Mouse (Mus musculus): ENCODE measurements around the gene Chchd3. TPM values are rescaled to one million over a fixed set of nuclear protein-coding genes. Genes with fewer than 3 reads are reported as not detected.

The Chchd3 gene
- total RNA-seq, 1 experiment from 2014 or later = 148 TPM

DNA sequence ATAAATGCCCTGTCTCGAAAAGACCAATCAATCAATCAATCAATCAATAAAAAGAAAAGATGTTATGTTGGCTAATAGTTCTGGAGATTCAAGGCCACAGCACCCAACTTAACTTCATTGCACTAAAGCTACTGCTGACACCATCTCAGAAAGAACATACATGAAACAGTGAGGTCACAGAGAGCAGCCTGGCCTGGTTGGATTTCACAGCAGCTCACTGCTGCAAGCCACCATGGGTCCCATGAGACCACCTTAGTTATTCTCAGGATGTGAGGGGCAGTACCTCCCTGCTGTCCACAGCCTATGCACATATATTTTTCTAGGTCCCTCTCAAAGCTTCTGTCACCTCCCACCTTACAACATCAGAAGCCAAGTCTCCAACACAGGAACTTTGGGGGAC lies 57.1 kb downstream of the Chchd3 start:
- no peak for DNase-seq

DNA sequence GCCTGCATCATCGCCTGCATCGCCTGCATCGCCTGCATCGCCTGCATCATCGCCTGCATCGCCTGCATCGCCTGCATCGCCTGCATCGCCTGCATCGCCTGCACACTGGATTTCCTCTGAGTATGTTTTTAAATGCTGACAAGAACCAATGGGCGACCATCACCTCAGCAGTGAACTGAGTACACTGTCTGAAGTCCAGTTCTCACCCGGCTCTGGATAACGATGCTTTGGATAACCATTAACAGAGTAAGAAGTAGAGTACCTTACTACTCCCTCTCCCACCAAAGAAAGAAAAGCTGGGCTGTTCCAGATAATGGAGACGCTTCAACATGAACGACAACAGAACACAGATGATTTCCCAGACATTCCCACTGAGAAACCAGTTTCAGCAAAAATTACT lies 58.8 kb downstream of the Chchd3 start:
- no peak for DNase-seq

DNA sequence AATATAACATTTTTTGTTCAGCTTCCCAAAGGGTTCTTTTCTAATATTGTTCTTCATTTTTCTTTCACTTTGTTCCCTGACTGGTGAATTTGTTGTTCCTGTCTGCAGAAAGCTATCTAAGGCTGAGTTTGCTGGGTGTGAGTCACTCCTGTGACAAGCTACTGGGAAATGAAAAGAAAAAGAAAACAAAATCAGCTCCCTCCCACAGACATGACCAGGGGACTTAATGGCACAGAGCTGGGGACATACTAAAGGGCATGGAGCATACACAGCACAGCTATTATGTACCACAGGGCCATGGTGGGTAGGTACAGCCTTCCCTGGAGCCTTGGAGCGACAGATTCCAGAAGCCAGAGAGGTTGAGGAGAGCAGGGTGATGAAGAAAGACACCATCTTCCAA lies 63.5 kb downstream of the Chchd3 start:
- DNase-seq = no peak

DNA sequence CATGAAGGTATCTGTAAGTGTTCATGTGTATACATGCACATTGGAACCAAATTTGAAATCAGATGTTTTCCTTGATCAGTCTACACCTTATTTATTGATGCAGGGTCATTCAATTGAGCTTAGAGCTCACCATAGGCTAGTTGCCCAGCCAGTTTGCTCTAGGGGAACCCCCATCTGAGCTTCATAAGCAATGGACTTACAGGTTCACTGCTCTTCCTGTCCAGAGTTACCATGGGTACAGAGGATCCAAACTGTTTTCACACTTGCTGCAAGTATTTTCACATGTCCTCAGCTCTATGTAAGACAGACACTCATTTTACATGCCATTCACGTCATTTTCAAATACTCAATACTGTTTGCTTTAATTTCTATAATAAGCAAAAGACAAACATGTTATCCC lies 66.2 kb downstream of the Chchd3 start:
- no peak for DNase-seq

DNA sequence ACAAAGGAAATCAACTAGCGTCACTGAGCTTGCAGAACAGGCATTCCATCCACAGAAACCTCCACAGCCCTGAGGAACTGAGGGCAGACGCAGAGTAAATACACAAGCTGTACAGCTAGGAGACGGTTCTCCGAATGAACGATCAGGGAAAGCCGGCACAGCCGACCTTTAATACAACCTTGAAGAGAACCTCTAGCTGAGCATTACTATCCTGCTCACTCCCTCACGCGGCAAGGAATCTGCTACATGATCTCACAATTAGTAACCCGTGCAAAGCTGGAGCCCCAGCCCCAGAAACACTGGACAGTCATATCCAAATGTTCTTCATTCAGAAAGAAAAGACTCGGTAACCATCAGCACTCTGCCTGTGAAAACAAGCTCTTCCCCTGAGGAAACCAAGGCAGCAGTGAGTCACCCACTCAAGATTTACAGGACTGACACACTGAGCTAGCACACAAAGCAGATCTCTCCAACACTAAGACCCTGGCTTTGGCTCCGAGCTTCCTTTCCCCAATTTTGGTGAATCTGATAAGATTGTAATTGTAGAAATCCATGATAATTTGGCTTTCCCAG lies 69.9 kb downstream of the Chchd3 start:
- DNase-seq = peak; percentile 8

DNA sequence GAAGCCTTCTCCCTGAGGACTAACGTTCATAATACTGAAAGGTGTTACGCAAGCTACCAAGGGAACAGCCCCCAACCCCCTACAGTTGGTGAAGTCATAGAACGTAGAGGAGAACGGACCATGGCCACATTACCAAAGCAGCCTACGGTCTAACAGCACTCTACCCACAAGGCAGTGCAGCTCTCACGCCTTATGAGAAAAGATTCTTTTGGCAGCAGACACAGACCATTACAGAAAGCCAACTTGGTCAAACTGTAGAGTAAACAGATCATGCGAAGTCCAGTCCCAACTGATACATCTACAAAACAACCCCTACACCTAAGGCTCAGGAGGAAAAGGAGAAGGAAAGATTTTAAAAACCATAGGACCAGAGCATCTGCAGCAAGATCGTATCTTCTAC lies 71.5 kb downstream of the Chchd3 start:
- DNase-seq = no peak

DNA sequence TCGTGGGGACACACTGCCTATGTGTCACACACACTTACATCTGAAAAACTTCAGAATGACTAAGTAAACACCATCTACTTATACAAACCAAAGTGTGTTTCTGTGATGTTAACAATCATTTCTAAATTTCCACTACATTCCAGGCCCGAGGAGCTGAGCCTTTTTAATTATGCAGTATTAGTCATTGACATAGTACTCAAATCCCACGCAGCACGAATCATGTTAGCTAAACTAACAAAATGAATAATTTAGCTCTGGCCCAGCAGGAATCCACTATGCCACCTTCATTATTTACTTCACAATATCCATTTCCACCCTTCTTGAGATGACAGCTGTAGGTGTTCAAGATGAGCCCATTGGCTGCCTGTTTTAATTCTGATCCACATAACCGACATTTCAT lies 76.2 kb downstream of the Chchd3 start:
- DNase-seq = no peak

DNA sequence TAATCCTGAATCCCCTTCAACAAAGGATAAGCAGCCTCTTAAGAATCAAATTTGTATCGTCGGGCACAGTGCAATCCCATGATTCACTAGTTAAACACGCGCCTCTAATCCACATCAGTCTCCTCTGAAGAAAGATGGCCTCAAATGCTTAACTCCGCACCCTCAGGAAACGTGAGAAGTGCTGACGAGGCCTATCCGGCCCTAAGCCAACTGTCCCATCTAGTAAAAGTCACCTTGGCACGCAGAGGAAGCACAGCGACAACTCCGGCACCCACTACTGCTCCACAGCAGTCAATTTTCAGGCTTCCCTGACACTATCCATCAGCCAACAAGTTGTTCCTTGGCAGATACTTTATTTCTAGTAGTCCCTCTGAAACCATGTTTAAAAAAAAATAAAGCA lies 78.8 kb downstream of the Chchd3 start:
- no peak for DNase-seq

DNA sequence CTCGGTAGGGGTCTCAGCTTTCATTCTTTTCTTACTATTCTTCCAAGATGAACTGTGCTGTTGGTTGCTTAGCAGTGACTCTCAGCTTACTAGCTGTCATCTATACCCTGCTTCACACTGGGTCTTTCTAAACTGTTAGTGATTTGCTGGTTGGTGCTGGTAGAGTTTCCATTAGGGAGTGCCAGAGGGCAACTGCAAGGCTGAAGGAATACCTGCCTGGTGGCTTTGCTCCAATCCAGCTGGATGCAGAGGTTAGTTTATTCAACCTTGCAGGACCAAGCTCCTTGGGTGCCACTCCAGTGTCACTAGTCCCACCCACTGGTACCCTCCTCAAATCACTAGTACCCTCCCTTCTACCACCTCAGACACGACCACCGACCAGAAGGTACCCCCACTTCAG lies 81.2 kb downstream of the Chchd3 start:
- no peak for DNase-seq

DNA sequence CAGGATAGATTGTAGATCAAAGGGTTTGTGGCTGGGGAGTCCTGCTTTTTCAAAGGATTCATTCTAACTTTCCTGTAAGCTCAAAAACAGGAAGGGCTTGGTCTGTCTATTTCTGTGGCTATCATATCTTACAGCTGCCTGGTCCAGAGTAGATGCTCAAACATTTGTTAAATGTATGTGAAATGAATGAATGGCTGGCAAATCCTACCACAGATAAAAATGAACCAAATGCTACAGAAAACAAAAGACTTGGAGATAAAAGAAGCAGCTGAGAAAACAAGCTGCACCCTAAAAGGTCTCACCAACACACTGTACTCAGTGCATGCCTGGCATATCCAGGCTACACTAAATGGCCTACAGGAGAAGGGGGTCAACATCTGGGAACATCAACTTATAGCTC lies 88.1 kb downstream of the Chchd3 start:
- no peak for DNase-seq

DNA sequence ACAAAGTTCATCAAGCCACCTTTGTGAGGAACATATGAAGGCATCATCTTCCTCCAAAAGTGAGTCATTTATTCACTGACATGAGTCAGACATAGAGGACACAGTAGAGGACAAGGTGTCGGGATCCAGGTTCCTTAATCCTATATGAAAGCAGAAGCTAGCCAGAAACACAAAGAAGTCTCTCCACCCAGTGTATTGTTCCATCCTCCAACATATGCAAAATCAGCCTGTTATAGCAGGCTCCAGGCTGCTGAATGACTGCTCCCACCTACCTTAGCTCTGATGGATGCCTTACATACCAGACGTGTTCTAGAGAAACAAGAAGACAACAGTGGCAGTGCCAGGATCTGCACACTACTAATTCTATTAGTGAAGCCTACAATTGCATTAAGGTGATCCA lies 91.1 kb downstream of the Chchd3 start:
- no peak for DNase-seq

DNA sequence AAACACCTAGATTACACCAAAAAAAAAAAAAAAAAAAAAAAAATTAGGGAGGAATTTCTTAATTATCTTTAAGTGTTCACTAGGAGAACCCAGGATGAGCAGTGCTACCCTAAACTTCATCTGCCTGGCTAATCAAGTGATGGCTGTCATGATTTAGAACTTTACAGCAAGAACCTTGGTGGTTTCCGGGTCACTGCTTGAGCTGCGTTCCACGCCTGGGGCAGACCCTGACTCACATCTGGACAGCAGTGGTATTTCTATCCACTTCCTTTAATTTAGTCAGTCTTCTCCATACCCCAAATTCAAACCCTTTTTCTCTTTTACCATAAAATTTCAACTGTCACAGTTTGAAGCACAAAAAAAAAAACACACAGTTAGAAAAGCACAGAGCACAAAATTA lies 98.0 kb downstream of the Chchd3 start:
- DNase-seq = no peak

DNA sequence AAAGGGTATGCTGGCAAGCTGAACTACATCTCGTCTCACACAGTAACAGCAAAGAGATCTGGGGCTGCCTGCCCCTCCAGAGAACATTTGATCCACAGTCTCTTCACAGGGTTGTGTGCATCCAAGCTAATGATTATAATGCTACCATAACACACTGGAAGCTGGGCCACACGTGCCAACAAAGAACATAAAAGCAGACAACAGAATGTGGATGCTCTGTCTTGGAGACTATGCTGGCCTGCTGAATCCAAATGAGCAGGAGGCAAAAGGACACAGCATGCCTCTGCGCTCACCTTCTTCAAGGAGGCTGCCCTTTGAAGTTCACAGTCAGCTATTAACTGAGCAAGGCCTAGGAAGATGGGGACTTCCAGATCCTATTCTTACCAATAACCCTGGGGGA lies 98.6 kb downstream of the Chchd3 start:
- no peak for DNase-seq

DNA sequence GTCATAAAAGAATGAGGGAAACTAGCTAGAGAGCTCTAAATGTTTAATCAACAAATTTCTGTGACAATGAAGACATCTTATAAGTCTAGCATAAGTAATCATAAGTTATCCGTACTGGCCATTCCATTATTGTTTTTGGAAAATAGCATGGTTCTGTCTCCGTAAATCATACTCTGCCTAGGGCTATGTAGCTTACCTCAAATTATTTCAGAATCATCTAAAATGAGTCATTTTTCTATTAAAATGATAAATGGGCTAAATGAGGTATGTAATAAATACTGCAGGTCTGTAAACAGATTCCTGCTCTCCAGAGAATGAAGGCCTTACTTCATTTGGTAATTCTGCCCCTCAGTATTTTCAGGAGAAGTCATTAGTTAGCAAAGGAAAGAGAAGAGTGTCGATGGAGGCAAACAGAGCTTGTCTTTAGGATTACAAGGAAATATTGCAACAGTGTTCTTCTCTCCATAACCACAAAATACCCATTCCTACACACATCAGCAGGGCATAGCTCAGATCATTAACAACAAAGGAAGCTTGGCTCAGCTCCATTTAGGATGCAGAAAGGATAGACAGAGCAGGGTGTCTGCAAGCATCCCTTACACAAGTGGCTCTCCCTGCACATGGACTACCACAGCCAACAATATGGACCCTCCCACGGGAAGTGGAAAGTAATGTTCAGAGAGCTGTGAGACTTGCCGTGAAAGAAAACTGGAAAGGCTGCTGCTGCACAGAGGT lies 100.1 kb downstream of the Chchd3 start:
- DNase-seq = no peak

DNA sequence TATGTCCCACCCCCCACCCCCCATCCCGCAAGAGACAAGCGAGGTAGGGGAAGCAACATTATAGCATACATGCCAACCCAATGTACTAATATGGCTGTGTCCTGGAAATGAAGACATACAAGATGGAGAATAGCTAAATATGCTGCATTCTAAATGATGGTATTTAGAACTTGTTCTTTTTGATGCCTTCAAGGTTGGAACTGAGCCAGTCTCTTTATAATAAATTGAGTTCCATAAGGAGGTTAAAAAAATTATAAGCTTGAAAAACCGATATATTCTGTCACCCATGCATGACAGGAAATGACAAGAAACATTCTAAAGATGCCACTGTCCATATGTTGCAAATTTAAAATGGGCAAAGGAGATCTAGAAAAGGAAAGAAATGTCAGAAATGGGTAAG lies 104.6 kb downstream of the Chchd3 start:
- DNase-seq = no peak

DNA sequence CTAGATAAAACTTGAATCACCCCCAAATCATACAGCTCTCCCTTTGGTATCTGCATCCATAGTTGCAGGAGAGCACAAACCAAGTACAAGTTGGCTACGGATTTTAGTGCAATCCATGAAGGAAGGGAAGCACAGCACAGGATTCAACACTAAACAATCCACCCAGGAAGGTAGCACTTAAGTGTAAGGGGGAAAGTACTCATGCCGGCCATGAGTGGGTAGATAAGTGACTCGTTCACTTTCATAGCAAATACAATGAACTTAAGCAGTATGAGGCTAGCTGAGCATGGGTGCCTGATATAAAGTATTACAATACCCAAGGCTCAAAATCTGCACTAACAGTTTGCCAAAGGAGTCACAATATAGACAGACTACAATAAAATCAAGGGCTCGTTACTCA lies 109.1 kb downstream of the Chchd3 start:
- DNase-seq = no peak

DNA sequence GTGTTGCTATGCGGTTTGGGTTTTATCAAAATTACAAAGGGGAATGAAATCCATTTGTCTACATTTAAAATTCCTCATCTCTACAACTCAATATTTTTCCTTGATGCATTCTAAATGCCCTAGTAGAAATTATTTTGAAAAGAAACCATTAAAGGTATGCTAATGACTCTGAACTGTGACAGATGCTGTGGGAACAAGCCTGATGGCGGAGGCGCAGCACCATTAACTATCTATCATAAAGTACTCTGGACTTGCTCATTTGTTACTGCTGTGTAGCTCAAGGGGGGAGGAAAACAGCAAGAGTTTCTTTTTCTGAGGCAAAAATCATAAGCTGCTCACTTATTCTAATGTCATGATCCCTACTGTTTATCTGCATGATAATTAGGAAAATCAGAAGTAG lies 110.4 kb downstream of the Chchd3 start:
- no peak for DNase-seq

DNA sequence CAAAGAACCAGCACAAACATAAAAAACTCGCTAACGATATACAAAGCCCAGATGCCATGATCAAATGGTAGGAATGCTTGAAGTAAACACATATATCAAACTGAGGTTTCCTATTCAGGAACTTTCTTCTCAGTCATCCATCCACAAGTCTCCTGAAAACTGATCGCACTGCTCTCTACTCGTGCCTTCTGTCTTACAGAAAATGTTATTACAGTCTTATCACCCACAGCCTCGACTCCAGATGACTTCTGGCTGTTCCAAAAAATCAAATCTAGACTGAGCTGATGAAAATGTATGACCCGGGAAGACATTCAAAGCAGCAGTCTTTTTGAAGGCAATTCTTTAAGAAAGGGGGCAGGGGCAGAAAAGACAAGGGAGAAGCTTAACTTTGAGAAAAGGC lies 112.8 kb downstream of the Chchd3 start:
- no peak for DNase-seq

DNA sequence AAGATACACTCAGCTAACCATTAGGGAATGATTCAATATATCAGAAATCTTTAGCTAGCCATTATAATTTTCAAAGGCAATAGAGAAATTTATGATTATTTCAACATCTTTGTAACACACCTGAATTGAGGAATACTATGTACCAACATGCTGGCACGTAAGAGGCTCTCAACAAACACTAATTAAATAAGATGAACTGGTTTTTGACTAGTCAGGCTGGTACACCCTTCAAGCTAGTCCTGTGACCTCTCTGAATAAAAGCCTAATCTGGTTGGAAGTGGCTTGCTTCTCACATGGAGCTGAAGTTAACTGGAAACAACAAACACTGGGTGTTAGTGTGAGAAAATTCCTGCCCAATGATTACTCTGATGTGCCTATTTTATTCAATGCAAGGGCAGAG lies 115.1 kb downstream of the Chchd3 start:
- no peak for DNase-seq

DNA sequence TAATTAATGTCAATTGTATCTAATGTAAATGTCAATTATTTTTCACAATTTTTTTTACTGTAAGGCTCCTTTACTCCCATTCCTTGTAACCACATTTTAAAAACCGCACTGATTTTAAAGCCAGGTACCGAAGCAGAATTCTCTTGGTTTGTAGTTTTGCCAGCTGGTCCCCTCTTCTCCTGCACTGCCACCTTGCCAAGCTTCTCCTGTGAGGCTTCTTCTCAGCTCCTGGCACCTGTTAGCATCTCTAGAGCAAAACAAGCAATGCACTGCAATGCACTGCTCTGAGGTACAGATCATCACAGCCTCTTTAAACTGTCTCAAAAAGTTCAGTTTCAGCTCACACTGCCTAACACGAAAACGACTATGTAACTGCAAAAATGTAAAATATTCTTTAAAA lies 116.4 kb downstream of the Chchd3 start:
- no peak for DNase-seq

DNA sequence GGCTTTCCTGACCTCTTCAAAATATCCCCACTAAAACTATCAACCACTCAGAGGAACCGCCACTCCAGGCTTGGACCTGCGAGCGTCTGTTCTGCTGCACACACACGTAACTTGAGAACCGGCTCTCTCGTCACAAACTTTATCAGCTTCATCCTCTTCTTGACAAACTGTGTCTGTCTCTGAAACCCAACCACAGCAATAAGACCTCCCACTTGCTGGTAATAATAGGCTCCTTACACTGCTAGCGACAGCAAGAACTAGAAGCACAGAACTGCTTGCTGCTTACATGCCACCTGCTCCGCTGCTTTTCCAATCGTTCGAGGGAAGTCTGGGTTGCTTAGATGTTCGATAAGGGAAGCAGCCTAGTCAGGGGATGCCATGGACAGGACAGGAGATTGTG lies 119.8 kb downstream of the Chchd3 start:
- no peak for DNase-seq

DNA sequence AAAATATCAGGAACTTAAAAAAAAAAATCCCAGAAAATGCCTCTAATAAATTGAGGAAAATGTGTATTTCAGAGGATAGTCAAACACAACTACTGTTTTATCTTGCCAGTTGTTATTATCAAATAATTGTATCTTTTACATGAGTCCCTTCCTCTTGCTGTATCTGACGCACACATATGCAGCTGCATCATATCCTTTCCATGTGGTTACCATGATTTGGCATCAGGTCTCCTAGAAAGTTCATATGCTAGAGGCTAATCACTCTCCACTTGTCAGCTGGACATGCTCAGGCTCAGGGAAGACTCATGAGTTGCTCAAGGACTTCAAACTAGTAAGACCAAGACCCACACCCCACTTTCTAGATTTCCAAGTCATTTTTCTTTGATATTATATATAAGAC lies 122.4 kb downstream of the Chchd3 start:
- no peak for DNase-seq

DNA sequence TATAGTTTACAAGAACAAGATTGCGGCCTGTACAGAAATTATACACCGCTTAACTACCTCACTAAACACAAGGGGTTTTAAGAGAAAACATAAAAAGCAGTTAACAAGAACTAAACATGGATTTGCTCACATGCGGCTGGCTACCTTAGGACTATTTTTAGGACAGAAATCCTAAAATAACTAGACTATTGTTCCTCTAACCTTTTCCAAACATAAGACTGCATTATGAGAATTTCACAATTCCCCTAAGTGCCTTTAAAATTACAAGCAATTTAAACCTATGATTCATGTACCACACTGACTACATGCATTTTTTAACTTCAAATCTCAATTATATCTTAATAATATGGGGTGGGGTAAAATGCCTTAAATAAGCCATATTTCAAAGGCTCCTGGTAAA lies 123.3 kb downstream of the Chchd3 start:
- DNase-seq = no peak

DNA sequence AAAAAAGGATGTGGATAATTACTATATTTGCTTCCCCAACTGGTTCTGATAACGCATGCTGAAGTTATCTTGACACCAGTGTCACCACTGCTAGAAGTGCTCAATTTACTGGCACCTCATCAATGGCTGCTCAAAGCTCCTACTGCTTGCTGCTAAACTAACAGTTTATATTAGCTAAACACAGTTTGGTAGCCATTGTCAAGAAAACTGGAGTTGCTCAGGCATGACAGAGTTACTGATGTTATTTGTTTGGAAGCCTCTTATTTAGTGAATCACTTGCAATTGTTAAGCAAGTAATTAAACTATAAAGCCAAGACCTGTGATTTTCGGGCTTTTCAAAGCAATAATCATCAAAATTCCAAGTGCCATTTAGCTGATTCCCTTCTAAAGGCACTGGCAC lies 123.7 kb downstream of the Chchd3 start:
- no peak for DNase-seq

DNA sequence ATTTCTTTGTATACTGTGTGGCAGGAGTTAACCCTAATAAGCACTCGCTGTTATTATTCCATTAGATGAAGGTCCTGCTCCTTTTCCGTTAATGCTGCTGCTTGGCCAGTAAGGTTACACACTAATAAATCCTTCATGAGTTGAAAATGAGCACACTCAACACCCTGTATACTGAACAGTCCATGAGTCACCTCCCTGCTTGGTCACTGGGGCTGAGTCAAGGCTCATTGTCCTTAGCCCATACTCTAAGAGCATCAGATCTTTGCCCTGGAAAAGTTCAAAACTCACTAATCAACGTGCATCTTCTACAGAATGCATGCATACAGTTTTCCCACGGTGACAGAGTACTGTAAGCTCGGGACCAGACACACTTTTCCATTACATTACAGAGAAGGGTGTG lies 124.5 kb downstream of the Chchd3 start:
- no peak for DNase-seq
